Mouse (Mus musculus): ENCODE measurements at regions not wholly inside any gene's neighbourhood (a gene's known extent, or its start where the extent isn't known, plus 50 kb on each side); places are given as distances from the start of the nearest gene placed in this dataset.

GRCm38 (mm10) chr7:113621316-113621715 is 107.7 kb downstream of the Far1 start:
- H3K36me3 ChIP-seq (ENCODE audit: control insufficient read depth, insufficient read depth, low read length), result no peaks in the 10 kb centered on the region
- ATAC-seq (ENCODE audit: insufficient number of reproducible peaks, insufficient read depth, low FRiP score, low read depth), result no peak
- peaks cover 3% of the 10 kb centered on the region; the same call in 1 of the 2 replicates for H3K9me3 ChIP-seq (ENCODE audit: control insufficient read depth, low read length)

GRCm38 (mm10) chr7:113621898-113622510 is 108.4 kb downstream of the Far1 start:
- 59% methylated on average over 13 of the region's 13 CpGs for WGBS
- H3K9ac ChIP-seq (ENCODE audit: low read length), result no peak overlapping the region
- H3K4me1 ChIP-seq (ENCODE audit: control insufficient read depth in 2 of 2, insufficient read depth in 2 of 2, low read length in 2 of 2), result peaks cover 0 to 4% of the 10 kb centered on the region in 2 experiments; a peak in 2 of 4 replicates
- ATAC-seq (ENCODE audit: insufficient number of reproducible peaks, insufficient read depth, low FRiP score, low read depth), result no peak
- H3K36me3 ChIP-seq (ENCODE audit: control insufficient read depth, insufficient read depth, low read length), result no peaks in the 10 kb centered on the region
- H3K4me3 ChIP-seq (ENCODE audit: control insufficient read depth in 1 of 2, insufficient read depth in 1 of 2, low read depth in 1 of 2, low read length in 2 of 2), result no peak overlapping the region
- peak overlapping the region; percentile 16 for H3K4me2 ChIP-seq (ENCODE audit: low read length)
- H3K27me3 ChIP-seq (ENCODE audit: control insufficient read depth, insufficient read depth, low read length), result no peaks in the 10 kb centered on the region
- H3K9me3 ChIP-seq (ENCODE audit: control insufficient read depth, low read length), result peaks cover 3% of the 10 kb centered on the region; the same call in 1 of the 2 replicates
- peak overlapping the region; percentile 3 to 27; a peak in 1 of 4 replicates for H3K27ac ChIP-seq (replicated peaks in 1 of 2; ENCODE audit: control insufficient read depth in 1 of 2, insufficient read depth in 1 of 2, low read depth in 2 of 2, low read length in 2 of 2)

More at GRCm38 (mm10) chr7:113621316-113621715, 107.7 kb downstream of the Far1 start:
- Histone ChIP-seq H3K4me2 (ENCODE audit: low read length) (no peak overlapping the region), H3K27ac (replicated peaks in 1 of 2; ENCODE audit: control insufficient read depth in 1 of 2, insufficient read depth in 1 of 2, low read depth in 2 of 2, low read length in 2 of 2) (peak overlapping the region; percentile 3 to 36; a peak in 1 of 4 replicates), H3K4me1 (ENCODE audit: control insufficient read depth in 2 of 2, insufficient read depth in 2 of 2, low read length in 2 of 2) (no peaks in the 10 kb centered on the region), H3K4me3 (ENCODE audit: control insufficient read depth in 1 of 2, insufficient read depth in 1 of 2, low read depth in 1 of 2, low read length in 2 of 2) (no peak overlapping the region), H3K9ac (ENCODE audit: low read length) (no peak overlapping the region), H3K27me3 (ENCODE audit: control insufficient read depth, insufficient read depth, low read length) (no peaks in the 10 kb centered on the region)
- WGBS, result 90% methylated on average over 8 of the region's 8 CpGs

- no peak overlapping the region for H3K9ac ChIP-seq (ENCODE audit: low read length)
- H3K4me2 ChIP-seq (ENCODE audit: low read length), result no peak overlapping the region
- peaks cover 0 to 8% of the 10 kb centered on the region in 2 experiments; a peak in 2 of 4 replicates for H3K4me1 ChIP-seq (ENCODE audit: control insufficient read depth in 2 of 2, insufficient read depth in 2 of 2, low read length in 2 of 2)
- 43% methylated on average over 4 of the region's 4 CpGs for WGBS
- no peaks in the 10 kb centered on the region for H3K27me3 ChIP-seq (ENCODE audit: control insufficient read depth, insufficient read depth, low read length)
- no peaks in the 10 kb centered on the region for H3K36me3 ChIP-seq (ENCODE audit: control insufficient read depth, insufficient read depth, low read length)
- H3K4me3 ChIP-seq (ENCODE audit: control insufficient read depth in 1 of 2, insufficient read depth in 1 of 2, low read depth in 1 of 2, low read length in 2 of 2), result no peak overlapping the region
- no peak overlapping the region for H3K27ac ChIP-seq (replicated peaks in 1 of 2; ENCODE audit: control insufficient read depth in 1 of 2, insufficient read depth in 1 of 2, low read depth in 2 of 2, low read length in 2 of 2)
- ATAC-seq (ENCODE audit: insufficient number of reproducible peaks, insufficient read depth, low FRiP score, low read depth), result no peak
- H3K9me3 ChIP-seq (ENCODE audit: control insufficient read depth, low read length), result peaks cover 6% of the 10 kb centered on the region
Observed at GRCm38 (mm10) chr7:113623296-113623695, 109.7 kb downstream of the Far1 start.

DNA sequence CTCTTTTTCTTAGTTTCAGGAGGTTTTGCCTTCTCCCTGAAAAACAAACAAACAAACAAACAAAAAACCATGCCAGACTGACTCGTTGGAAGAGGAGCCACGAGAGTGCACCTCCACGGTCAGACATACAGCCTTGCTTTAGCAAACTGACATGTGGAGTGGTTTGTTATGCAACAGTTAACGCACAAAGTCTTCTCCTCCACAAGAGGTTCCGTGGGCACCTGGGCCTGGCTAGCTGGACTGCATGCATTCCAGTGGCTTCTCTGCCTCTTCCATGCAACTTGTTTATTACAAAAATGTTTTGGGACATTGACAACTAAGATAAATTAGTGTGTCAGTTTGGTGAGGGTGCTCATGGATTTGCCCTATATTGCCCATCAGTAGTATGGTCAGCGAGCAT is 110.3 kb downstream of the Far1 start:
- Histone ChIP-seq H3K4me1 (ENCODE audit: control insufficient read depth in 2 of 2, insufficient read depth in 2 of 2, low read length in 2 of 2) (peaks cover 0 to 8% of the 10 kb centered on the region in 2 experiments; a peak in 2 of 4 replicates), H3K27me3 (ENCODE audit: control insufficient read depth, insufficient read depth, low read length) (no peaks in the 10 kb centered on the region), H3K27ac (replicated peaks in 1 of 2; ENCODE audit: control insufficient read depth in 1 of 2, insufficient read depth in 1 of 2, low read depth in 2 of 2, low read length in 2 of 2) (no peak overlapping the region), H3K9ac (ENCODE audit: low read length) (no peak overlapping the region), H3K4me3 (ENCODE audit: control insufficient read depth in 1 of 2, insufficient read depth in 1 of 2, low read depth in 1 of 2, low read length in 2 of 2) (no peak overlapping the region), H3K4me2 (ENCODE audit: low read length) (no peak overlapping the region), H3K36me3 (ENCODE audit: control insufficient read depth, insufficient read depth, low read length) (no peaks in the 10 kb centered on the region), H3K9me3 (ENCODE audit: control insufficient read depth, low read length) (peaks cover 6% of the 10 kb centered on the region)
- no peak for ATAC-seq (ENCODE audit: insufficient number of reproducible peaks, insufficient read depth, low FRiP score, low read depth)
- WGBS, result 89% methylated on average over 6 of the region's 6 CpGs

DNA sequence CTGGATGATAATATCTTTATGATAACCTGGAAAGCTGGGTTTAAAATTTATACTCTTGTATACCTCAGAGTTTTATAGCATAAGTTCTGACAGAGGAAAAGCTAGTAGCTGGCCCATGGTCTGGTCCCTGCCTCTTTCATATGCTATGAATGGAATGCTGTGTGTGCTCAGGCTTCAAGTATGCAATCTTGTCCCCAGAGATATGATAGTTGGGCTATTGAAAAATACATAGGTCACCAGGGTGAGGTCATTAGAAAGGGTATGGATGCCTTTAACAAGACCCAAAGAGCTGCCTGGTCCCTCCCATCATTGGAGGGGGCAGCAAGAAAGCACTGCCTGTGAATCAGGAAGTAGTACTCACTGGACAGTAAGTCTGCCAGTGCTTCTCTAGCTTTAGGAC is 113.1 kb downstream of the Far1 start:
- Histone ChIP-seq H3K9ac (ENCODE audit: low read length) (no peak overlapping the region), H3K27me3 (ENCODE audit: control insufficient read depth, insufficient read depth, low read length) (no peaks in the 10 kb centered on the region), H3K4me3 (ENCODE audit: control insufficient read depth in 1 of 2, insufficient read depth in 1 of 2, low read depth in 1 of 2, low read length in 2 of 2) (no peak overlapping the region), H3K27ac (replicated peaks in 1 of 2; ENCODE audit: control insufficient read depth in 1 of 2, insufficient read depth in 1 of 2, low read depth in 2 of 2, low read length in 2 of 2) (peak overlapping the region in 1 of 2 experiments; percentile 11; a peak in 2 of 4 replicates), H3K4me1 (ENCODE audit: control insufficient read depth in 2 of 2, insufficient read depth in 2 of 2, low read length in 2 of 2) (peaks cover 0 to 8% of the 10 kb centered on the region in 2 experiments; a peak in 2 of 4 replicates), H3K4me2 (ENCODE audit: low read length) (no peak overlapping the region), H3K36me3 (ENCODE audit: control insufficient read depth, insufficient read depth, low read length) (no peaks in the 10 kb centered on the region), H3K9me3 (ENCODE audit: control insufficient read depth, low read length) (peaks cover 8% of the 10 kb centered on the region)
- peak; percentile 81 for ATAC-seq (ENCODE audit: insufficient number of reproducible peaks, insufficient read depth, low FRiP score, low read depth)

GRCm38 (mm10) chr7:113637011-113637600 is 123.5 kb downstream of the Far1 start:
- 81% methylated on average over 4 of the region's 4 CpGs for WGBS
- H3K27ac ChIP-seq (replicated peaks in 1 of 2; ENCODE audit: control insufficient read depth in 1 of 2, insufficient read depth in 1 of 2, low read depth in 2 of 2, low read length in 2 of 2), result no peak overlapping the region
- H3K36me3 ChIP-seq (ENCODE audit: control insufficient read depth, insufficient read depth, low read length), result no peaks in the 10 kb centered on the region
- H3K9ac ChIP-seq (ENCODE audit: low read length), result no peak overlapping the region
- no peaks in the 10 kb centered on the region for H3K27me3 ChIP-seq (ENCODE audit: control insufficient read depth, insufficient read depth, low read length)
- H3K4me3 ChIP-seq (ENCODE audit: control insufficient read depth in 1 of 2, insufficient read depth in 1 of 2, low read depth in 1 of 2, low read length in 2 of 2), result no peak overlapping the region
- no peak for ATAC-seq (ENCODE audit: insufficient number of reproducible peaks, insufficient read depth, low FRiP score, low read depth)
- no peaks in the 10 kb centered on the region for H3K9me3 ChIP-seq (ENCODE audit: control insufficient read depth, low read length)
- no peaks in the 10 kb centered on the region for H3K4me1 ChIP-seq (ENCODE audit: control insufficient read depth in 2 of 2, insufficient read depth in 2 of 2, low read length in 2 of 2)
- H3K4me2 ChIP-seq (ENCODE audit: low read length), result no peak overlapping the region

- H3K4me1 ChIP-seq (ENCODE audit: control insufficient read depth in 2 of 2, insufficient read depth in 2 of 2, low read length in 2 of 2), result no peaks in the 10 kb centered on the region
- 74% methylated on average over 6 of the region's 6 CpGs for WGBS
- no peak overlapping the region for H3K4me2 ChIP-seq (ENCODE audit: low read length)
- H3K27me3 ChIP-seq (ENCODE audit: control insufficient read depth, insufficient read depth, low read length), result no peaks in the 10 kb centered on the region
- H3K36me3 ChIP-seq (ENCODE audit: control insufficient read depth, insufficient read depth, low read length), result no peaks in the 10 kb centered on the region
- ATAC-seq (ENCODE audit: insufficient number of reproducible peaks, insufficient read depth, low FRiP score, low read depth), result no peak
- H3K27ac ChIP-seq (replicated peaks in 1 of 2; ENCODE audit: control insufficient read depth in 1 of 2, insufficient read depth in 1 of 2, low read depth in 2 of 2, low read length in 2 of 2), result no peak overlapping the region
- H3K9me3 ChIP-seq (ENCODE audit: control insufficient read depth, low read length), result no peaks in the 10 kb centered on the region
- H3K9ac ChIP-seq (ENCODE audit: low read length), result no peak overlapping the region
- H3K4me3 ChIP-seq (ENCODE audit: control insufficient read depth in 1 of 2, insufficient read depth in 1 of 2, low read depth in 1 of 2, low read length in 2 of 2), result no peak overlapping the region
Observed at GRCm38 (mm10) chr7:113638098-113638497, 124.5 kb downstream of the Far1 start.

Data from heart, embryonic 14.5 days (tissue).